Mouse (Mus musculus) kidney, postnatal 10 days (tissue): ENCODE results near the gene Slc6a16.

Experiments
- DNase-seq: peaks from one replicate; pipeline ENCODE4 v3.0.0; 2021; ENCODE audit warnings: mixed read lengths

The Slc6a16 gene

GRCm38 (mm10) chr7:45216442-45217183, 24.3 kb upstream of the Slc6a16 start:
- peak; percentile 94 for DNase-seq

- DNase-seq: no peak
These were observed 19.2 kb upstream of the Slc6a16 start for GRCm38 (mm10) chr7:45221680-45222079.

- no peak for DNase-seq
These were observed 16.1 kb upstream of the Slc6a16 start for GRCm38 (mm10) chr7:45224826-45225225.

- no peak for DNase-seq
These were observed 14.5 kb upstream of the Slc6a16 start for GRCm38 (mm10) chr7:45226421-45226820.

GRCm38 (mm10) chr7:45228548-45228947, 12.3 kb upstream of the Slc6a16 start:
- DNase-seq: peak; percentile 5

GRCm38 (mm10) chr7:45229046-45229445, 11.8 kb upstream of the Slc6a16 start:
- DNase-seq: no peak

GRCm38 (mm10) chr7:45229459-45230203, 11.3 kb upstream of the Slc6a16 start:
- no peak for DNase-seq

GRCm38 (mm10) chr7:45231192-45231591, 9.7 kb upstream of the Slc6a16 start:
- DNase-seq: no peak

GRCm38 (mm10) chr7:45231941-45232340, 8.9 kb upstream of the Slc6a16 start:
- no peak for DNase-seq

- no peak for DNase-seq
These were observed 8.0 kb upstream of the Slc6a16 start for GRCm38 (mm10) chr7:45232716-45233465.

- peak; percentile 39 for DNase-seq
These were observed 7.1 kb upstream of the Slc6a16 start for GRCm38 (mm10) chr7:45233580-45234332.

- no peak for DNase-seq
These were observed 6.5 kb upstream of the Slc6a16 start for GRCm38 (mm10) chr7:45234333-45234841.

- DNase-seq: peak; percentile 63
These were observed 5.8 kb upstream of the Slc6a16 start for GRCm38 (mm10) chr7:45234922-45235571.

- no peak for DNase-seq
These were observed 5.2 kb upstream of the Slc6a16 start for GRCm38 (mm10) chr7:45235656-45236180.

GRCm38 (mm10) chr7:45237747-45238699, 2.9 kb upstream of the Slc6a16 start:
- no peak for DNase-seq

GRCm38 (mm10) chr7:45238723-45239496, 2.0 kb upstream of the Slc6a16 start, which contains the start of gene Cd37:
Gene Cd37 (minus strand): TSS chr7:45239115.
- no peak for DNase-seq

GRCm38 (mm10) chr7:45240109-45240508, 776 bp upstream of the Slc6a16 start:
- DNase-seq: no peak

- no peak for DNase-seq
These were observed 484 bp downstream of the Slc6a16 start for GRCm38 (mm10) chr7:45241389-45241749.

- DNase-seq: no peak
These were observed 6.8 kb downstream of the Slc6a16 start for GRCm38 (mm10) chr7:45247666-45248065.

GRCm38 (mm10) chr7:45253806-45254205, 12.9 kb downstream of the Slc6a16 start:
- no peak for DNase-seq
